Mouse (Mus musculus) left cerebral cortex, postnatal 25 days (tissue): ENCODE measurements around the gene Gm13694. TPM values are rescaled to one million over a fixed set of nuclear protein-coding genes. Genes with fewer than 3 reads are reported as not detected.

Experiments
- DNase-seq, 2 experiments: peaks; one replicate each; pipeline ENCODE4 v3.0.0; 2022; ENCODE audit warnings: low spot score in 2 of 2, mixed read lengths in 1 of 2
- intact Hi-C: fragments of 180-260 bp; cut with DNase I; formaldehyde crosslinking; loops from one replicate; pipeline ENCODE4 v1.15.1; 2025
- total RNA-seq, 2 experiments: library from RNA; stranded (reverse); gene quantifications; 2 replicates each; pipeline ENCODE4 v1.2.3; 2021

Gene Gm13694
- total RNA-seq, 2 experiments from 2014 or later, result 1.4 to 1.6 TPM

DNA sequence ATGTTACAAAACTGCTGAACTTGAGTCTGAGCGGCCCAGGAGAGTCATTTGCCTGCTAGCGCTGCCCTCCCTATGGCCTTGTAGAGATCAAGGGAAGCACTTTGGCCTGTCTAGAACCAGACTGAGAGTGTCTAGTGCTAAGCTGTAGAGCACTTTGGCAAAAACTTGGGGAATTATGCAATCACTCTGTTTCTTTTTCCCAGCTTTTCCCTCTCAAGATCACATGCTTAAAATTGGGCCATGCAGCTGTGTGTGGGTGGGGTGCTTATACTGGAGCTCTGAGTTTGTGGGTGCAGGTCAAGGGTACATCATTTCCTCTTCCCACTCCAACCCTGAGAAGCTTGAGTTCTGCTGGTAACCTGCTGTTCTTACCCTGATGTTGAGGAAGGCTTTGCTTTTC is 44.2 kb downstream of the Gm13694 start:
- DNase-seq, result peak; percentile 21 to 86
- intact Hi-C loops, result no loop called here

DNA sequence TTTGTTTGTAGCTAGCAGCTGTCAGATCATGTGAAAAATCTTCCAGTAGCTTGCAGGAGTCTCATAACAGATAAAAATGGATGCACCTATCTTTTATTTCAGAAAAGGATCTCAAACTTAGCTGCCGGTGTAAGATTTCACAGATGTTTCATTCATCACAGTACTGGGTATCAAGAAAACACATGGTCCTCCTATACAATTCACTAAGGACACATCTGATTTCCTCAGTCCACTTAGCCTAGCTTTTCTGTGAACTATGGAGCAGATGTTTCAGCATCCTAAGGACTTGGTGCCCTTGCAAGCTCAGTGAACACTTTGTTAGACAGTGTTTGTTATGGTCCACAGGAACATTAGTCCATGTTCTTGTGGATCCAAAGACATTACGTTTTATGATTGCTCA is 44.6 kb downstream of the Gm13694 start:
- DNase-seq, result no peak
- intact Hi-C loops, result no loop called here

DNA sequence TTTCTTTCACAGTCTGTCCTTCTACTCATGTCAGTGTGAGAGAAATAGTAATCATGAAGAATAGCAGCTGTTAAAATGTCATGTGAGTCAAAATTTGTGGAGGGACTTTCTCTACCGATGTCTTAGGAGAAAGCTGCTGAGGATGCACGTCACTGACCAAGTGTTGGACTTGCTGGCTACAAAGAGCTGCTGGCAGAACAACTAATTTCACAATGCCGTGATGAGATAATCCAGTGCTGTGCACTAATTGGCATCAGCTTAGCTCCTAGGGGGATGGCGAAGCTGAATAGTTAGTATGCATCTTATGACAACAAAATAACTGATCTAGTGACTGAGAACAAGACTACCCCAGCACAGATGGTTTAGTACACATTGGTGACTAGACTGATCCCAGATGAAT is 46.5 kb downstream of the Gm13694 start:
- DNase-seq, result no peak
- intact Hi-C loops, result no loop called here

Other genes starting within 250 kb of the Gm13694 start
- 100 to 1,000 TPM; 205 to 213 TPM for gene Fam171b, start 166.3 kb upstream of the Gm13694 start, total RNA-seq
- gene Zswim2, start 37.7 kb upstream of the Gm13694 start, total RNA-seq, result not detected
- 1 to 10 TPM; 1.4 to 1.6 TPM for gene Gm13698, start 23.2 kb upstream of the Gm13694 start, total RNA-seq
- 1 to 10 TPM; 1.4 to 1.6 TPM for gene Gm13693, start 17.4 kb upstream of the Gm13694 start, total RNA-seq
- gene Gm13695, start 11.6 kb upstream of the Gm13694 start, total RNA-seq, result 1 to 10 TPM in 1 of 2 experiments, not detected in 1; 1.4 TPM
- gene Gm13696, start 5.8 kb upstream of the Gm13694 start, total RNA-seq, result 1 to 10 TPM; 1.4 to 1.6 TPM
- gene Gm13697, start 5.8 kb downstream of the Gm13694 start, total RNA-seq, result 1 to 10 TPM; 1.4 to 1.6 TPM
- gene Gm13691, start 11.6 kb downstream of the Gm13694 start, total RNA-seq, result 1 to 10 TPM; 1.4 to 1.6 TPM